Mouse (Mus musculus) ovary, postnatal 10 days (tissue): Measurements from ENCODE around the gene Prdm13.

ENCODE experiments used
- DNase-seq: peaks from one replicate; pipeline ENCODE4 v3.0.0; 2022; ENCODE audit warnings: low spot score

Prdm13 gene

DNA sequence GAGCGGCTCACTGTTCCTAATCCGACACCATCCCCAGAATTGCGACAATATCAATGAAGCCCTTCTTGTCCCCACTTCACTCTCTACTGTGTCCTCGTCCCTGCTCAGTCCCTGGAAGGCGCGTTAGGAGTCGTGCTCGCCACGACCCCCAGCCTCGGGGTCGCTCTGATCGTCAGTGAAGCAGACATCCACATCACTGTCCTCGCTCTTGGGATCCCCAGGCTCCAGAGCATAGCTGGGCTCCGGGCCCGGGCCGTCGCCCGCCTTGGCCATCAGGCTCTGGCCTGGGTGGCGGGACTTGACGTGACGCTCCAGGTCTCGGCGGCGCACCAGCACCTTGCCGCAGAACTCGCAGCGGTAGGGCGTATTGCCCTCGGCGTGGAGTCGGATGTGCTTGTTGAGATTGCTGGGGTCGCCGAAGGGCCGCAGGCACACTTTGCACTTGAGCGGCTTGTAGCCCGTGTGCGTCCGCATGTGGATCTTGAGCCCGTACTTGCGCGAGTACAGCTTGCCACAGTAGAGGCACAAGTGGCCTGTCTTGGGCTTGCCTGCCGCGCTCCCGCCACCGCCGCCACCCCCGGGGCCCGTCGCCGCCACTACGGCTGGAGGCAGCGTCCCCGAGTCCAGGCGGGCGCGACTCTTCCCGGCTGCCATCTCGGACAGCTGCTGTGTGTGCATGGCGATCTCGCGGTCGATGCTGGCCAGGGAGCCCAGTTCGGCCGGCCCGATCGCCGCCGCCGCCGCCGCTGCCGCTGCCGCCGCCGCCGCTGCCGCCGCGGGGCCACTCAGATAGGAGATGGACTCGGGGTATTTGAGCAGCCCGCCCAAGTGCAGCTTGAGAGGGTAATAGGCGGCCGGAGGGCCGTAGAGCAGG is 7.4 kb downstream of the Prdm13 start:
- DNase-seq = no peak

DNA sequence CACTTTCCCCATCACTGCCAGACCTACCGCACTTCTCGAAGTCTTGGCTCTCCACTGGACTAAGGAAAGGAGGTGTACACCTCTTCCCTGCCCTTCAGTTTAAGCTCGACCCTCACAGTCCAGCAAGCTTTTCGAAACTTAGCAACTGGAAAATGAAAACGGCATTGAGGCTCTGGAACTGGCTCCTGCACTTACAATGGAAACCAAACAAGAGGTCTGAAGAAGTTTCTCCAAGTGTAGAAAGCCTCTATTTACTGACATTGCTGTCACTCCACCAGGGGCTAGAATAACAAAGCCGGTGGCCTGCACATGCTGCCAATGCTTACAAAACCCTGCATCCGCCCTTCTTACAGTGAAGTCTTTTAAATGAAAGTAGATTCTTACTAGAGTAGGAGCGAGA is 11.1 kb downstream of the Prdm13 start:
- no peak for DNase-seq

DNA sequence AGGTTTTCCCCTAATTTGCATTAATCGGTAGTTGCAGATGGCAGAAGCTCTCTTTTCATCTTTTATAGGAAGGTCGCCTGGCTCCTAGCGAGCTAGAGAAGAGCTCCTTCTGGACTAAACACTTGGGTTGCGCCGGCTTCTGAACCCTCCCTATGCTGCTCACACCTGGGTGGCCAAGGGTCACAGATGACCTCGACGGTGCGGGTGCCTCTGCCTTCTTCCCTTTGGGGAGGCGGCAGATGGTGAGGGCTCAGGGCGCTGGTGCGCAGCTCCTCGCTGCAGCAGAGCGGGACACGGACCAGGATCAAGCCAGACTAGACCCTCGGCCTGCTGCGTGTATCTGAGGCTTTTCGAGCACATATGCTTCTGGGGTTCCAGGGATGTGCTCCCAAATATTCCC is 11.7 kb downstream of the Prdm13 start:
- no peak for DNase-seq

DNA sequence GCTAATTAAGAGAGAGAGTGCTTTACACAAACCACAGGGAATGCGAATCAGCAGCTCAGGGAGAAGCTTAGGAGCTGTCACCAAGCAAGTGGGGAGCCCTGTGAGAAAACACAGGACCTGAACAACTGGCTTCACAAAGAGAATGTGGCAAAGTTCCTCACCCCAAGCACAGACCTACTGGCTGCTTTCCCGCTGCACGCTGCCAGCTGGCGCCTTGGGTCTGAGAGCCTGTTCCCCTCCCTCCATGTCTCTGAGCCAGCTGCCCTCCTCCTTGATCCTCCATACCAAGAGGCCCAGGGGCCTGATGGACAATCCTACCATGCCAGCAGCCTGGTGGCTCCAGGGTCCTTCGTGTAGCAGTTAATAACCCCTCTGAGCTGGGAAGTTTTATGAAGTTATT is 19.8 kb downstream of the Prdm13 start:
- no peak for DNase-seq

DNA sequence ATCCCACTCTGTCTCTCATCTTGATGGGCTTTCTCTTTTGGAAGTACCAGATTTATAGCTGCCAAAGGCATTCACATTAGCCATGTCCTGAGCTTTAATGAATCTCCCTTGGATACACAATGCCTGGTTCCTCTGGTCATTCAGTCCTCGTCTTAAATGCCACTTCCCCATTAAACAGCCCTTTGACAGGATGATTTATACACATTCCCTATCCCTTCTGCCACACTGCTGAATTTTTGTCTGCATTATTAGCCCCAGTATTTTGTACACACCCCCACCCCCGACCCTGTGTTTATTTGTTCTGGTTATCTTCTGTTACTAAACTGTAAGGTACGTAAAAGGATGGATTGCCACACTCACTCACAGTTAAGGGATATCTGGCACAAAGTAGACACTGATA is 27.6 kb downstream of the Prdm13 start:
- no peak for DNase-seq

DNA sequence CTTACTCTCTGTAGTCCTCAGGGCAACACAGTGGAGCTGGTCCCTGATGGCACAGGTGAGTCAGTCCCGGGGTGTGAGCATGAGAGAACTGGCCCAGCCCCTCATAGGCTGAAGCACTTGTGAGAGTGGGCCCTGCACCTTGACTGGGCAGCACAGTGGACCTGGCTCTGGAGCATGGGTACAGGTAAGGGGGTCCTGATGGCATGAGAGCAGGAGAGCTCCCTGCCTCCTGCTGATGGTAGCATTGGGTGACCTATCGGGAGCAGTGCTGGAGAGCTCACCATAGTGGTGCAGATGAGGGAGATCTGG is 56.5 kb downstream of the Prdm13 start:
- DNase-seq = no peak

DNA sequence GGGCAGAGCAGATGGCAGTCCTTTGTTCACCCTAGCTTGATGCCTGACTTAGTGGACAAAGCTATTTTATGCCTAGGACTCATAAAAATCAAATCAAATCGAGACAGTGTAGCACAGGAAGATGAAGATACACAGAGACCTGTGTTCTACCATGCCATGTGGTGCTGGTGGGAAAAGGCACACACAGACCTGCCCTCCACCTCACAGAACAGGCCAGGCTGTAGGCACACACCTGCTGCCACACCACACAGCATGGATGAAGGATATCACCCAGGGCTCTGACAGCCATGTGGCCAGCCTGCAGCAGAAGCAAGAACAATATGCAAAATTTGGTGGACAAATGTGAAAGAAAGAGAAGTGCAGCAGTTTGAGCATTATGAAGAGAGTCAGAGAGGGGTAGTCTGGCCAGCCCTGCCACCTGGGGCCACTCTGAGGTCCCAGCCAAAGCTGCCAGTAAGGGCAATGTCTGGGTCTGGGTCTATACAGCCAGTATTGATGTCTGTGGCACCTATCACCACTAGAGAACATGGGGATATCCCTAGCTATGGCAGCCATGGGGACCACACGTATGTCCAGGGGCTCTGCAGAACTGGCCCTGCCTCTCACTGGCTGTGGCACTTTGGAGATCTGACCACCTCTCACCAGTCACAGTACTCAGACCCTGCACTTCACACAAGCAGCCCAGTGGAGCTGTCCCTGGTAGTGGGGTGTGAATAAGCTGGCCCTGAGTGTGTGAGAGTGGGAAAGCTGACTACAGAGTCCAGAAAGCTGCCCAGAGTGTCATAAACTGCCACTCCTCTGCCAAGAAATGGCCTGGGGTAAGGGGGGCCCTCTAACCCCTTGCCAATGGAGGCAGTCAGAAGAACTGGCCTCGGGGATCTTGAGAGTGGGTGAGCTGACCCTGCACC is 57.1 kb downstream of the Prdm13 start:
- no peak for DNase-seq
